Mouse (Mus musculus) C2C12 (cell line): ENCODE measurements at regions not wholly inside any gene's neighbourhood (a gene's known extent, or its start where the extent isn't known, plus 50 kb on each side); places are given as distances from the start of the nearest gene placed in this dataset.
"Not testable (repeated sequence)": the region's sequence is repeated elsewhere in the genome, so short reads cannot be mapped to it uniquely, and the experiment has no call there.

Experiments
- H3K27me3 ChIP-seq: one replicate; pipeline ENCODE4 v1.6.1; 2011; ENCODE audit not compliant: control insufficient read depth, insufficient read depth, insufficient read length
- H3K36me3 ChIP-seq: one replicate; pipeline ENCODE4 v1.6.1; 2011; ENCODE audit not compliant: control insufficient read depth, insufficient read depth
- H3K4me3 ChIP-seq: one replicate; pipeline ENCODE4 v1.5.1; 2011; ENCODE audit warnings: mild to moderate bottlenecking, control low read depth; ENCODE audit not compliant: poor library complexity, insufficient read depth, severe bottlenecking
- H3K79me2 ChIP-seq: one replicate; pipeline ENCODE4 v1.6.1; 2011; ENCODE audit not compliant: control insufficient read depth, insufficient read depth
- H3K79me3 ChIP-seq: one replicate; pipeline ENCODE4 v1.6.1; 2011; ENCODE audit warnings: low read depth, control low read depth
- H3ac ChIP-seq: one replicate; pipeline ENCODE3; 2011; ENCODE audit warnings: low read depth; ENCODE audit not compliant: control insufficient read depth, insufficient read length
- CEBPB ChIP-seq: IDR thresholded peaks from one replicate; pipeline ENCODE4 v1.6.1; 2011; ENCODE audit warnings: low read depth, mild to moderate bottlenecking, control low read depth, moderate library complexity
- CTCF ChIP-seq: IDR thresholded peaks from one replicate; pipeline ENCODE4 v1.5.1; 2011; ENCODE audit not compliant: control insufficient read depth, insufficient read depth, insufficient read length
- FOSL1 ChIP-seq: IDR thresholded peaks from one replicate; pipeline ENCODE4 v1.8.0; 2011; ENCODE audit warnings: mild to moderate bottlenecking, low read length; ENCODE audit not compliant: poor library complexity, insufficient read depth, severe bottlenecking
- MAX ChIP-seq: IDR thresholded peaks from one replicate; pipeline ENCODE4 v1.6.1; 2011; ENCODE audit warnings: mild to moderate bottlenecking, control low read depth
- MYOD1 ChIP-seq: IDR thresholded peaks from one replicate; pipeline ENCODE4 v1.6.1; 2011; ENCODE audit warnings: low read depth; ENCODE audit not compliant: control insufficient read depth, insufficient read length
- MYOG ChIP-seq: IDR thresholded peaks from one replicate; pipeline ENCODE4 v1.6.1; 2011; ENCODE audit not compliant: control insufficient read depth, insufficient read length; ENCODE audit errors: extremely low read depth
- USF1 ChIP-seq: IDR thresholded peaks from one replicate; pipeline ENCODE4 v1.6.1; 2011; ENCODE audit warnings: low read depth, mild to moderate bottlenecking, control low read depth, moderate library complexity

- TF ChIP-seq CEBPB (no peak), CTCF (no peak), MYOD1 (no peak), MYOG (no peak), MAX (no peak), USF1 (no peak), FOSL1 (no peak)
- no peaks in the 10 kb centered on the region for H3K36me3 ChIP-seq
- no peaks in the 10 kb centered on the region for H3K79me2 ChIP-seq
- no peaks in the 10 kb centered on the region for H3K27me3 ChIP-seq
- H3ac ChIP-seq = no peak overlapping the region
- H3K4me3 ChIP-seq = no peak overlapping the region
- no peaks in the 10 kb centered on the region for H3K79me3 ChIP-seq
Observed at GRCm38 (mm10) chr7:39643323-39643722, 125.8 kb downstream of the Zfp619 start.

GRCm38 (mm10) chr7:39650483-39651102, 133.0 kb downstream of the Zfp619 start:
- Histone ChIP-seq H3K4me3 (no peak overlapping the region), H3K79me3 (no peaks in the 10 kb centered on the region), H3K36me3 (no peaks in the 10 kb centered on the region), H3ac (no peak overlapping the region), H3K27me3 (no peaks in the 10 kb centered on the region), H3K79me2 (no peaks in the 10 kb centered on the region)
- TF ChIP-seq CTCF (no peak), MYOD1 (no peak), FOSL1 (no peak), MYOG (no peak), MAX (no peak), USF1 (no peak), CEBPB (no peak)

- Histone ChIP-seq H3K79me3 (no peaks in the 10 kb centered on the region), H3K79me2 (no peaks in the 10 kb centered on the region), H3K36me3 (no peaks in the 10 kb centered on the region), H3K4me3 (no peak overlapping the region), H3ac (no peak overlapping the region), H3K27me3 (no peaks in the 10 kb centered on the region)
- TF ChIP-seq USF1 (no peak), CTCF (no peak), MYOG (no peak), CEBPB (no peak), FOSL1 (no peak), MAX (no peak), MYOD1 (no peak)
Observed at GRCm38 (mm10) chr7:39654563-39655286, 137.2 kb downstream of the Zfp619 start.

- H3K79me3 ChIP-seq, H3K27me3 ChIP-seq, H3ac ChIP-seq, H3K36me3 ChIP-seq, H3K79me2 ChIP-seq, H3K4me3 ChIP-seq: not testable (repeated sequence)
Observed at GRCm38 (mm10) chr7:39655287-39655652, 137.7 kb downstream of the Zfp619 start.

GRCm38 (mm10) chr7:39655709-39656397, 138.3 kb downstream of the Zfp619 start:
- H3K4me3 ChIP-seq = no peak overlapping the region
- no peak overlapping the region for H3ac ChIP-seq
- H3K79me2 ChIP-seq = no peaks in the 10 kb centered on the region
- no peaks in the 10 kb centered on the region for H3K36me3 ChIP-seq
- H3K79me3 ChIP-seq = no peaks in the 10 kb centered on the region
- TF ChIP-seq MYOG (no peak), USF1 (no peak), CTCF (no peak), CEBPB (no peak), MAX (no peak), FOSL1 (no peak), MYOD1 (no peak)
- H3K27me3 ChIP-seq = no peaks in the 10 kb centered on the region

- H3ac ChIP-seq = no peak overlapping the region
- TF ChIP-seq MYOD1 (peak; percentile 6), CEBPB (peak; percentile 14), MAX (no peak)
- no peak overlapping the region for H3K4me3 ChIP-seq
- no peaks in the 10 kb centered on the region for H3K79me3 ChIP-seq
- H3K36me3 ChIP-seq = no peaks in the 10 kb centered on the region
- H3K79me2 ChIP-seq = no peaks in the 10 kb centered on the region
- no peaks in the 10 kb centered on the region for H3K27me3 ChIP-seq
Observed at GRCm38 (mm10) chr7:39659597-39659996, 142.0 kb downstream of the Zfp619 start.
